Mouse (Mus musculus) erythroblast, embryonic 14.5 days (primary cell): ENCODE measurements around the gene Tnrc6a.

Experiments used
- GATA1 ChIP-seq: IDR thresholded peaks from 2 replicates; pipeline ENCODE4 v1.6.1; 2012; ENCODE audit warnings: low read length, inconsistent platforms, mixed read lengths
- TAL1 ChIP-seq: IDR thresholded peaks from 3 replicates; pipeline ENCODE4 v1.6.1; 2012; ENCODE audit warnings: low read length, inconsistent platforms, mixed read lengths

DNA sequence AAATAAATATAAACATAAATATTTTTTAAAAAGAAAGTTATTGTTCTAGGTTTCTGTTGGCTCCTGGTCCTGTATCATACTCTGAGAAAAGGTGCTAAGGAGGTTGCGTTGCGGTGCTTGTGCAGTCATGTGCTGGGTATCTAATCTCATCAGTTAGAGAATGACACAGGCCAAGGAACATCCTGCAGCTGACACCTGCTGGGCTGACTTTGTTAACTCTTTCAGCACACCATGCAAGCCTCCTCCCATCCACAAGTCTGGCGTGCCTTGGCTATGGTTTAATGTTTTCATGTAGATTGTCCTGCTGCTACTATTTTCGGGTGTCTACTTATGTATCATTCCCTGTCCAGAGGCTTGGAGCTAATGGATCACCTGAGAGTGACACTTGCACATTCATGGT is 14.3 kb downstream of the Tnrc6a start:
- TF ChIP-seq GATA1 = no peak
- TF ChIP-seq TAL1 = no peak
